Mouse (Mus musculus) liver, embryonic 14.5 days (tissue): ENCODE data around the gene Csnk1g1.

Source experiments
- CTCF ChIP-seq: IDR thresholded peaks from 2 replicates; pipeline ENCODE4 v1.5.1; 2016; ENCODE audit warnings: antibody characterized with exemption, low read depth, control low read depth
- EP300 ChIP-seq: IDR thresholded peaks from 2 replicates; pipeline ENCODE4 v1.6.1; 2016; ENCODE audit warnings: antibody characterized with exemption, low read depth

- no peak for TF ChIP-seq CTCF
- no peak for TF ChIP-seq EP300
Measured at GRCm38 (mm10) chr9:65998965-65999364, 90.2 kb downstream of the Csnk1g1 start.
